Mouse (Mus musculus) limb, embryonic 15.5 days (tissue): ENCODE measurements around the gene Hist1h2bc. TPM values are rescaled to one million over a fixed set of nuclear protein-coding genes. Genes with fewer than 3 reads are reported as not detected.

Source experiments
- ATAC-seq: fragments of 200-750 bp; cut with Nextera tagmentation; 2 replicates; pipeline ENCODE4 v1.8.0; 2017; ENCODE audit warnings: low read depth, moderate TSS enrichment; ENCODE audit not compliant: insufficient number of reproducible peaks, low FRiP score, low TSS enrichment
- H3K27ac ChIP-seq: fragments of 300-500 bp; sonication (generic); 2 replicates; pipeline ENCODE4 v1.5.1; 2015; ENCODE audit warnings: moderate library complexity, mild to moderate bottlenecking, inconsistent platforms
- H3K27me3 ChIP-seq: fragments of 300-500 bp; sonication (generic); 2 replicates; pipeline ENCODE4 v1.6.1; 2015; ENCODE audit warnings: inconsistent platforms
- H3K36me3 ChIP-seq: fragments of 300-500 bp; sonication (generic); 2 replicates; pipeline ENCODE4 v1.6.1; 2015; ENCODE audit warnings: inconsistent platforms
- H3K4me1 ChIP-seq: fragments of 300-500 bp; sonication (generic); 2 replicates; pipeline ENCODE4 v1.6.1; 2015; ENCODE audit warnings: inconsistent platforms
- H3K4me2 ChIP-seq: fragments of 300-500 bp; sonication (generic); 2 replicates; pipeline ENCODE4 v1.6.1; 2015; ENCODE audit warnings: mild to moderate bottlenecking, inconsistent platforms
- H3K4me3 ChIP-seq: fragments of 300-500 bp; sonication (generic); 2 replicates; pipeline ENCODE4 v1.5.1; 2015; ENCODE audit warnings: mild to moderate bottlenecking, inconsistent platforms
- H3K9ac ChIP-seq: fragments of 300-500 bp; sonication (generic); 2 replicates; pipeline ENCODE4 v1.6.1; 2015; ENCODE audit warnings: inconsistent platforms
- H3K9me3 ChIP-seq: fragments of 300-500 bp; sonication (generic); 2 replicates; pipeline ENCODE4 v1.6.1; 2016; ENCODE audit warnings: inconsistent platforms
- WGBS: fragments of 180-500 bp; shearing (Covaris S2); methylation state at CpG from one replicate; pipeline ENCODE4 v1.1.7; 2015; 5-methylcytosine and 5-hydroxymethylcytosine counted together
- polyA plus RNA-seq: library from polyadenylated mRNA; unstranded; fragments of >200 nt; fragmentation: Nextera tagmentation; extraction: Ambion mirVana; gene quantifications from 2 replicates; pipeline ENCODE4 v1.2.1, GENCODE M21; 2015

The Hist1h2bc gene
- polyA plus RNA-seq, 1 experiment from 2014 or later, result 47.2 TPM

DNA sequence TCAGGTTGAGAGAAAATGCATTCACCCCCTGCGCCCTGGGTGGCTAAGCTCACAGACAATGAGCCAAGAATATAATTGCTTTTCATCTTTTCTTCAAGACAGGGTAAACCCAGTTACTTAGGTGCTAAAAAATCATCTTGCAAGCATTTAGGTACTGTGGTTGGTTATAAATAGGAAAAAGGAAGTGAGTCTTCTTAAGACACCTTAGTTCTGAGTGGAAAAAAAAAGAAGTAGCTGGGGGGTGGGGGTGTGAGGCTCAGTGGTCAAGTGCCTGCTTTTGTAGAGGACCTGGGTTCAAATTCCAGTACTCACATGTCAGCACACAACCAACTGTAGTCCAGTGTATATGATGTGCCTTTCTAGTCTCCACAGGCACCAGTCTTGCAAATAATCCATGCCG, 5.0 kb downstream of the Hist1h2bc start:
- Histone ChIP-seq H3K36me3 (no peaks in the 10 kb centered on the region), H3K4me3 (no peak overlapping the region), H3K9me3 (no peaks in the 10 kb centered on the region), H3K4me2 (no peak overlapping the region), H3K4me1 (no peaks in the 10 kb centered on the region), H3K27me3 (no peaks in the 10 kb centered on the region), H3K27ac (no peak overlapping the region), H3K9ac (no peak overlapping the region)
- 89% methylated on average over 2 of the region's 2 CpGs for WGBS
- no peak for ATAC-seq

DNA sequence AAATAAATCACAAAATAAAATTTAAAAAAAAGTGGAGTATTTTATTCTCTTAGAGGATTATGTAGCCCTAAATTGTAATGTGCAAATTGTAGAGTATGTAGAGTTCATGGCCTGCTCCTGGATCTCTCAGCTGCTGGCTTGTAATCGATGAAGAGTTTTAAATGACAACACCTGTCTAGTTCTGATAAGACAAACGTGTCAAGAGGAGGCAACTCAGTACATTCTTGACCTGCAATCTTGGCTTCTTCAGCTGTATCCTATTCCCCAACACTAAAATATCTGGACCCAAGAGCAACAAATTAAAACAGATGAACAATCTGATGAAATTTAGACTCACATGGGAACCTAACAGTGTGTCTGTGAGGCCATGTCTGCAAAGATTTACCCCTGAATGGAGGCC, 5.5 kb downstream of the Hist1h2bc start:
- Histone ChIP-seq H3K36me3 (no peaks in the 10 kb centered on the region), H3K9ac (no peak overlapping the region), H3K4me1 (no peaks in the 10 kb centered on the region), H3K27ac (no peak overlapping the region), H3K4me2 (no peak overlapping the region), H3K27me3 (no peaks in the 10 kb centered on the region), H3K9me3 (no peaks in the 10 kb centered on the region), H3K4me3 (no peak overlapping the region)
- ATAC-seq, result no peak
- WGBS, result 72% methylated on average over 2 of the region's 2 CpGs

GRCm38 (mm10) chr13:23693856-23694440, 9.9 kb downstream of the Hist1h2bc start:
- WGBS, result 70% methylated on average over 6 of the region's 6 CpGs
- Histone ChIP-seq H3K4me2 (no peak overlapping the region), H3K9ac (no peak overlapping the region), H3K4me3 (no peak overlapping the region), H3K4me1 (peaks cover 18% of the 10 kb centered on the region), H3K9me3 (no peaks in the 10 kb centered on the region), H3K36me3 (no peaks in the 10 kb centered on the region), H3K27me3 (no peaks in the 10 kb centered on the region), H3K27ac (no peak overlapping the region)
- no peak for ATAC-seq

GRCm38 (mm10) chr13:23694956-23695355, 11.0 kb downstream of the Hist1h2bc start:
- WGBS, result 93% methylated on average over 9 of the region's 9 CpGs
- no peak for ATAC-seq
- Histone ChIP-seq H3K9me3 (no peaks in the 10 kb centered on the region), H3K27me3 (no peaks in the 10 kb centered on the region), H3K36me3 (no peaks in the 10 kb centered on the region), H3K9ac (no peak overlapping the region), H3K4me1 (peaks cover 18% of the 10 kb centered on the region), H3K4me2 (no peak overlapping the region), H3K27ac (no peak overlapping the region), H3K4me3 (no peak overlapping the region)

- no peak within 1 kb of the TSS for H3K4me3 ChIP-seq
Measured at GRCm38 (mm10) chr13:23695514-23695913, 11.5 kb downstream of the Hist1h2bc start, which contains the start of gene Hist1h1t. TSS of gene Hist1h1t (plus strand) at chr13:23695814.

DNA sequence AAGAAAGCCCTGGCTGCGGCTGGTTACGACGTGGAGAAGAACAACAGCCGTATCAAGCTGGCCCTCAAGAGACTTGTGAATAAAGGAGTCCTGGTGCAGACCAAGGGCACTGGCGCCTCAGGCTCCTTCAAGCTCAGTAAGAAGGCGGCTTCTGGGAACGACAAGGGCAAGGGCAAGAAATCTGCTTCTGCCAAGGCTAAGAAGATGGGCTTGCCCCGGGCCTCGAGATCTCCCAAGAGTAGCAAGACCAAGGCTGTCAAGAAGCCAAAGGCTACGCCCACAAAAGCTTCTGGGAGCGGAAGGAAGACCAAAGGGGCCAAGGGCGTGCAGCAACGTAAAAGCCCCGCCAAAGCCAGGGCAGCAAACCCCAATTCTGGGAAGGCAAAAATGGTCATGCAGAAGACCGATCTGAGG, 12.1 kb downstream of the Hist1h2bc start:
- Histone ChIP-seq H3K27me3 (no peaks in the 10 kb centered on the region), H3K4me3 (no peak overlapping the region), H3K36me3 (no peaks in the 10 kb centered on the region), H3K27ac (no peak overlapping the region), H3K4me2 (peak overlapping the region; percentile 17; the same call in 1 of the 2 replicates), H3K9me3 (no peaks in the 10 kb centered on the region), H3K4me1 (peaks cover 20% of the 10 kb centered on the region), H3K9ac (no peak overlapping the region)
- no peak for ATAC-seq
- 54% methylated on average over 15 of the region's 15 CpGs for WGBS

More at GRCm38 (mm10) chr13:23695514-23695913, 11.5 kb downstream of the Hist1h2bc start, which contains the start of gene Hist1h1t:
- no peaks in the 10 kb centered on the region for H3K36me3 ChIP-seq
- H3K27me3 ChIP-seq, result no peaks in the 10 kb centered on the region
- H3K27ac ChIP-seq, result no peak within 1 kb of the TSS
- 54% methylated on average over 13 of the region's 13 CpGs for WGBS
- H3K4me1 ChIP-seq, result peaks cover 18% of the 10 kb centered on the region
- H3K9me3 ChIP-seq, result no peaks in the 10 kb centered on the region
- H3K9ac ChIP-seq, result no peak within 1 kb of the TSS
- ATAC-seq, result no peak
- peak within 1 kb of the TSS; percentile 17; the same call in 1 of the 2 replicates for H3K4me2 ChIP-seq

GRCm38 (mm10) chr13:23697491-23698299, 13.7 kb downstream of the Hist1h2bc start:
- under 1% methylated on average over 20 of the region's 32 CpGs for WGBS
- H3K4me1 ChIP-seq, result peaks cover 20% of the 10 kb centered on the region
- no peaks in the 10 kb centered on the region for H3K27me3 ChIP-seq

DNA sequence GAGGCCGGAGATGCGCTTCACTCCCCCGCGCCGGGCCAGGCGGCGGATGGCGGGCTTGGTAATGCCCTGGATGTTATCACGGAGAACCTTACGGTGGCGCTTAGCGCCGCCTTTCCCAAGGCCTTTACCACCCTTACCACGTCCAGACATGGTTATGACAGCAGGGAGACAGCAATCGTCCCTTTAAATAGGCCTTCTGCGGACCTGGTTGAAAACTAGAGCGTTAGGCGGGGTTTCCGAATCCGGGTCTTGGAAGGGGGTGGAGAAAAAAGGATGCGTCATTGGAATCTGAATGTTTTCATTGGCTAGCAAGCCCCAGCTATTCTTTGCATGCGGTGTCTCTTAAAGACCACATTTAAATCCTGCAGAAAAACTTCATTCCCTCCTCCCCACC, 14.3 kb downstream of the Hist1h2bc start, which contains the start of gene Hist1h4c:
Hist1h4c (minus strand) TSS at position 155 of the 394 bp plus-strand sequence.
- Histone ChIP-seq H3K4me3 (peak within 1 kb of the TSS; percentile 45), H3K4me1 (peaks cover 20% of the 10 kb centered on the region), H3K36me3 (no peaks in the 10 kb centered on the region), H3K27ac (peak within 1 kb of the TSS; percentile 93), H3K9me3 (no peaks in the 10 kb centered on the region), H3K27me3 (no peaks in the 10 kb centered on the region), H3K9ac (peak within 1 kb of the TSS; percentile 40; the same call in 1 of the 2 replicates), H3K4me2 (peak within 1 kb of the TSS; percentile 64)
- WGBS, result under 1% methylated on average over 22 of the region's 22 CpGs
- ATAC-seq, result peak; percentile 95

More at GRCm38 (mm10) chr13:23697491-23698299, 13.7 kb downstream of the Hist1h2bc start:
- ATAC-seq, result peak; percentile 22
- H3K36me3 ChIP-seq, result no peaks in the 10 kb centered on the region
- no peaks in the 10 kb centered on the region for H3K9me3 ChIP-seq
- peak overlapping the region; percentile 93 for H3K27ac ChIP-seq
- peak overlapping the region; percentile 45 for H3K4me3 ChIP-seq
- peak overlapping the region; percentile 64 for H3K4me2 ChIP-seq
- peak overlapping the region; percentile 40; the same call in 1 of the 2 replicates for H3K9ac ChIP-seq

DNA sequence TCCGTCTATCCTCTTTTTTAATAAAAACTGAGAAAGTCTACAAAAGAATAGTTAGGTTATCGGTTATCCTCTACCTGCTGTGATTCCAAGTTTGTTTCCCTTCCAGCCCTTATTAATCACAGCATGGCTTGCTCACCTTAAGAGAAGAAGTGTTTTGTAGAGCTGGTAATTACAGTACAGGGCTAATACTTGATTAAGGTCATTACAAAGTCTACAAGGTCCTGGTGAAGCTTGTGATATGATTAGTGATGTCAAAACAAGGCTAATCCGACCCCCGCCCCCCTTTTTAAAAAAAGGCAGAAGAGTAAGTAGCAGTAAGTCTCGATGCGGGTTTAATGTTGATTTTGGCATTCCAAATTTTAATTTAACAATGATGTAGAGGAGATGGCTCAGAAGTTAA, 15.0 kb downstream of the Hist1h2bc start:
- H3K4me1 ChIP-seq, result peaks cover 20% of the 10 kb centered on the region
- H3K4me3 ChIP-seq, result no peak overlapping the region
- no peak for ATAC-seq
- no peaks in the 10 kb centered on the region for H3K36me3 ChIP-seq
- H3K4me2 ChIP-seq, result peak overlapping the region; percentile 64; the same call in 1 of the 2 replicates
- WGBS, result 66% methylated on average over 6 of the region's 6 CpGs
- H3K27me3 ChIP-seq, result no peaks in the 10 kb centered on the region
- peak overlapping the region; percentile 93 for H3K27ac ChIP-seq
- no peaks in the 10 kb centered on the region for H3K9me3 ChIP-seq
- no peak overlapping the region for H3K9ac ChIP-seq

GRCm38 (mm10) chr13:23699767-23700166, 15.8 kb downstream of the Hist1h2bc start:
- no peak overlapping the region for H3K4me2 ChIP-seq
- no peak overlapping the region for H3K4me3 ChIP-seq
- no peaks in the 10 kb centered on the region for H3K9me3 ChIP-seq
- peaks cover 20% of the 10 kb centered on the region for H3K4me1 ChIP-seq
- H3K27ac ChIP-seq, result no peak overlapping the region
- 67% methylated on average over 3 of the region's 3 CpGs for WGBS
- H3K9ac ChIP-seq, result no peak overlapping the region
- H3K27me3 ChIP-seq, result no peaks in the 10 kb centered on the region
- H3K36me3 ChIP-seq, result no peaks in the 10 kb centered on the region
- no peak for ATAC-seq

- no peak overlapping the region for H3K27ac ChIP-seq
- ATAC-seq, result peak; percentile 54; the same call in 1 of the 2 replicates
- 34% methylated on average over 8 of the region's 8 CpGs for WGBS
- no peak overlapping the region for H3K9ac ChIP-seq
- H3K4me3 ChIP-seq, result no peak overlapping the region
- no peaks in the 10 kb centered on the region for H3K27me3 ChIP-seq
- no peak overlapping the region for H3K4me2 ChIP-seq
- H3K4me1 ChIP-seq, result peaks cover 14% of the 10 kb centered on the region
- no peaks in the 10 kb centered on the region for H3K36me3 ChIP-seq
- H3K9me3 ChIP-seq, result no peaks in the 10 kb centered on the region
Measured at GRCm38 (mm10) chr13:23700786-23701520, 17.0 kb downstream of the Hist1h2bc start.
